Mouse (Mus musculus): ENCODE results near the gene Rnase9. TPM values are rescaled to one million over a fixed set of nuclear protein-coding genes. Genes with fewer than 3 reads are reported as not detected.

The Rnase9 gene
- polyA plus RNA-seq, 1 experiment from 2014 or later = not detected

- ATAC-seq (replicated peaks) = no peak
- no peaks in the 10 kb centered on the region for H3K4me1 ChIP-seq
Observed at GRCm38 (mm10) chr14:50997999-50998666, 43.5 kb downstream of the Rnase9 start.

GRCm38 (mm10) chr14:50997088-50997487 lies 44.6 kb downstream of the Rnase9 start:
- ATAC-seq (replicated peaks) = no peak
- H3K4me1 ChIP-seq = no peaks in the 10 kb centered on the region
- H3K4me3 ChIP-seq = no peak overlapping the region
- WGBS = 80% methylated on average over 3 of the region's 3 CpGs
- H3K36me3 ChIP-seq (replicated peaks) = no peaks in the 10 kb centered on the region
- H3K9ac ChIP-seq = no peak overlapping the region
- no peak overlapping the region for H3K4me2 ChIP-seq
- no peaks in the 10 kb centered on the region for H3K9me3 ChIP-seq
- H3K27me3 ChIP-seq (replicated peaks) = no peaks in the 10 kb centered on the region
- no peak overlapping the region for H3K27ac ChIP-seq

More at GRCm38 (mm10) chr14:50997999-50998666, 43.5 kb downstream of the Rnase9 start:
- no peaks in the 10 kb centered on the region for H3K36me3 ChIP-seq (replicated peaks)
- H3K4me3 ChIP-seq = no peak overlapping the region
- no peak overlapping the region for H3K27ac ChIP-seq
- H3K9ac ChIP-seq = no peak overlapping the region
- no peaks in the 10 kb centered on the region for H3K9me3 ChIP-seq
- 83% methylated on average over 2 of the region's 2 CpGs for WGBS
- no peak overlapping the region for H3K4me2 ChIP-seq
- H3K27me3 ChIP-seq (replicated peaks) = no peaks in the 10 kb centered on the region

- Histone ChIP-seq H3K4me3 (no peak overlapping the region), H3K4me1 (no peaks in the 10 kb centered on the region), H3K9me3 (no peaks in the 10 kb centered on the region), H3K36me3 (replicated peaks) (no peaks in the 10 kb centered on the region), H3K4me2 (no peak overlapping the region), H3K9ac (no peak overlapping the region), H3K27ac (no peak overlapping the region), H3K27me3 (replicated peaks) (no peaks in the 10 kb centered on the region)
- ATAC-seq (replicated peaks) = no peak
- WGBS = 88% methylated on average over 3 of the region's 3 CpGs
Observed at GRCm38 (mm10) chr14:50991037-50991436, 50.6 kb downstream of the Rnase9 start.

Other genes starting within 250 kb of the Rnase9 start
- not detected in 2 replicates for gene Ccnb1ip1, start 234.1 kb downstream of the Rnase9 start, polyA plus RNA-seq (2015; fragmentation: Nextera tagmentation; extraction: Ambion mirVana)
- 42.8 and 43.7 TPM in 2 replicates for gene Parp2, start 234.0 kb downstream of the Rnase9 start, polyA plus RNA-seq (2015; fragmentation: Nextera tagmentation; extraction: Ambion mirVana)
- 2.0 and 2.6 TPM in 2 replicates for gene Tep1, start 171.3 kb downstream of the Rnase9 start, polyA plus RNA-seq (2015; fragmentation: Nextera tagmentation; extraction: Ambion mirVana)
- gene Klhl33, start 144.4 kb downstream of the Rnase9 start, polyA plus RNA-seq (2015; fragmentation: Nextera tagmentation; extraction: Ambion mirVana) = 1.8 and 2.1 TPM in 2 replicates
- gene Osgep, start 117.0 kb downstream of the Rnase9 start, polyA plus RNA-seq (2015; fragmentation: Nextera tagmentation; extraction: Ambion mirVana) = 104 and 116 TPM in 2 replicates
- gene Apex1, start 116.9 kb downstream of the Rnase9 start, polyA plus RNA-seq (2015; fragmentation: Nextera tagmentation; extraction: Ambion mirVana) = 190 and 191 TPM in 2 replicates
- gene Pip4p1, start 111.0 kb downstream of the Rnase9 start, polyA plus RNA-seq (2015; fragmentation: Nextera tagmentation; extraction: Ambion mirVana) = 101 and 111 TPM in 2 replicates
- gene Pnp, start 110.8 kb downstream of the Rnase9 start, polyA plus RNA-seq (2015; fragmentation: Nextera tagmentation; extraction: Ambion mirVana) = 20.3 and 21.3 TPM in 2 replicates
- gene Gm49342, start 97.4 kb downstream of the Rnase9 start, polyA plus RNA-seq (2015; fragmentation: Nextera tagmentation; extraction: Ambion mirVana) = not detected in 2 replicates
- 0.45 and 0.57 TPM in 2 replicates for gene Pnp2, start 85.9 kb downstream of the Rnase9 start, polyA plus RNA-seq (2015; fragmentation: Nextera tagmentation; extraction: Ambion mirVana)
- 0.11 TPM in 1 of 2 replicates, not detected in the other for gene Rnase10, start 34.1 kb downstream of the Rnase9 start, polyA plus RNA-seq (2015; fragmentation: Nextera tagmentation; extraction: Ambion mirVana)
- gene Rnase11, start 8.3 kb upstream of the Rnase9 start, polyA plus RNA-seq (2015; fragmentation: Nextera tagmentation; extraction: Ambion mirVana) = not detected in 2 replicates
- not detected in 2 replicates for gene Rnase12, start 15.8 kb upstream of the Rnase9 start, polyA plus RNA-seq (2015; fragmentation: Nextera tagmentation; extraction: Ambion mirVana)
- 0.08 and 0.09 TPM in 2 replicates for gene Olfr750, start 32.6 kb upstream of the Rnase9 start, polyA plus RNA-seq (2015; fragmentation: Nextera tagmentation; extraction: Ambion mirVana)
- 13.9 and 15.6 TPM in 2 replicates for gene Rnase4, start 49.2 kb upstream of the Rnase9 start, polyA plus RNA-seq (2015; fragmentation: Nextera tagmentation; extraction: Ambion mirVana)
- 4.5 and 4.8 TPM in 2 replicates for gene Ang, start 49.3 kb upstream of the Rnase9 start, polyA plus RNA-seq (2015; fragmentation: Nextera tagmentation; extraction: Ambion mirVana)
- gene Eddm3b, start 72.6 kb upstream of the Rnase9 start, polyA plus RNA-seq (2015; fragmentation: Nextera tagmentation; extraction: Ambion mirVana) = not detected in 2 replicates
- gene Rnase6, start 82.0 kb upstream of the Rnase9 start, polyA plus RNA-seq (2015; fragmentation: Nextera tagmentation; extraction: Ambion mirVana) = 1.1 and 1.3 TPM in 2 replicates
- gene Rnase1, start 104.9 kb upstream of the Rnase9 start, polyA plus RNA-seq (2015; fragmentation: Nextera tagmentation; extraction: Ambion mirVana) = 0.34 TPM in 1 of 2 replicates, not detected in the other
- not detected in 2 replicates for gene Rnase2b, start 120.4 kb upstream of the Rnase9 start, polyA plus RNA-seq (2015; fragmentation: Nextera tagmentation; extraction: Ambion mirVana)
- gene Ang2, start 157.3 kb upstream of the Rnase9 start, polyA plus RNA-seq (2015; fragmentation: Nextera tagmentation; extraction: Ambion mirVana) = not detected in 2 replicates
- gene Ear14, start 161.5 kb upstream of the Rnase9 start, polyA plus RNA-seq (2015; fragmentation: Nextera tagmentation; extraction: Ambion mirVana) = not detected in 2 replicates
- not detected in 2 replicates for gene Rnase2a, start 214.2 kb upstream of the Rnase9 start, polyA plus RNA-seq (2015; fragmentation: Nextera tagmentation; extraction: Ambion mirVana)